Mouse (Mus musculus) liver, embryonic 14.5 days (tissue): Measurements from ENCODE around the gene Ceacam19.

Experiments
- CTCF ChIP-seq: IDR thresholded peaks from 2 replicates; pipeline ENCODE4 v1.5.1; 2016; ENCODE audit warnings: antibody characterized with exemption, low read depth, control low read depth
- EP300 ChIP-seq: IDR thresholded peaks from 2 replicates; pipeline ENCODE4 v1.6.1; 2016; ENCODE audit warnings: antibody characterized with exemption, low read depth

DNA sequence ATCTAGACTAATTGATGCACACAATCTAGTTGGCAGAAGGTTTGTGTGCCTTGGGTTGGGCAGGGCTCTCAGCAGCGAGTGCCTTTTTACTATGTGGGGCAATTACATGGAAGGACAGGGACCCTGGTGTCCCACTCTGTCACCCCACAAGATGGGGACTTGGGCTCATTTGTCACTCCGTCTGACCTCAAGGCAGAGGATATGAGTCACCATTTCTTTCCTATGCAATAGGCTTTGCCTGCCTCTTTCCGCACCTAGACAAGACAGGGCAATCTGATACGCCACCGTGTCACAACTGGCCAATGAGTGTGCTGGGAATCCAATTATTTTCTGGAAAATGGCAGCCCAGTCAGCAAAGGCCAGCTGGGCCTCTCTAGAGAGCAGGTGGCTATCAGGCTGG lies 32.1 kb downstream of the Ceacam19 start:
- TF ChIP-seq CTCF = no peak
- TF ChIP-seq EP300 = no peak
